Mouse (Mus musculus) cerebellum, adult 2 months (tissue): ENCODE results near the gene Sdk2. TPM values are rescaled to one million over a fixed set of nuclear protein-coding genes. Genes with fewer than 3 reads are reported as not detected.

ENCODE experiments used
- DNase-seq, 2 experiments: peaks; one replicate each; pipeline ENCODE4 v3.0.0; 2021
- H3K27ac ChIP-seq: fragments of 200-500 bp; 2 replicates; pipeline ENCODE4 v1.5.1; 2012; ENCODE audit warnings: low read length, control low read depth, inconsistent platforms; ENCODE audit not compliant: insufficient read depth
- H3K27me3 ChIP-seq: fragments of 200-500 bp; 2 replicates; pipeline ENCODE4 v1.6.1; 2012; ENCODE audit warnings: inconsistent platforms, mild to moderate bottlenecking, low read length, moderate library complexity; ENCODE audit not compliant: control insufficient read depth, insufficient read depth
- H3K4me1 ChIP-seq: fragments of 200-500 bp; 2 replicates; pipeline ENCODE4 v1.6.1; 2011; ENCODE audit warnings: low read length; ENCODE audit not compliant: control insufficient read depth, insufficient read depth
- H3K4me3 ChIP-seq: fragments of 200-500 bp; replicated peaks from 2 replicates; pipeline ENCODE3; 2011; ENCODE audit warnings: mild to moderate bottlenecking, low read depth, low read length, control low read depth; ENCODE audit not compliant: insufficient read depth
- CTCF ChIP-seq: fragments of 200-500 bp; IDR thresholded peaks from 2 replicates; pipeline ENCODE4 v1.5.1; 2011; ENCODE audit warnings: low read depth, mild to moderate bottlenecking, control low read depth, low read length, moderate library complexity, borderline replicate concordance; ENCODE audit not compliant: insufficient read depth
- POLR2A ChIP-seq: fragments of 200-500 bp; IDR thresholded peaks from 2 replicates; pipeline ENCODE4 v1.6.1; 2011; ENCODE audit warnings: low read length, control low read depth, borderline replicate concordance; ENCODE audit not compliant: insufficient read depth
- WGBS: fragments of 180-500 bp; shearing (Covaris S2); methylation state at CpG from one replicate; pipeline ENCODE4 v1.1.7; 2018; 5-methylcytosine and 5-hydroxymethylcytosine counted together
- polyA plus RNA-seq: library from polyadenylated mRNA; depleted of rRNA; stranded (reverse); fragments of >200 nt; gene quantifications from 2 replicates; pipeline ENCODE4 v1.2.3, GENCODE M21; 2012

Gene Sdk2
- polyA plus RNA-seq, 1 experiment, result 3.1 TPM

DNA sequence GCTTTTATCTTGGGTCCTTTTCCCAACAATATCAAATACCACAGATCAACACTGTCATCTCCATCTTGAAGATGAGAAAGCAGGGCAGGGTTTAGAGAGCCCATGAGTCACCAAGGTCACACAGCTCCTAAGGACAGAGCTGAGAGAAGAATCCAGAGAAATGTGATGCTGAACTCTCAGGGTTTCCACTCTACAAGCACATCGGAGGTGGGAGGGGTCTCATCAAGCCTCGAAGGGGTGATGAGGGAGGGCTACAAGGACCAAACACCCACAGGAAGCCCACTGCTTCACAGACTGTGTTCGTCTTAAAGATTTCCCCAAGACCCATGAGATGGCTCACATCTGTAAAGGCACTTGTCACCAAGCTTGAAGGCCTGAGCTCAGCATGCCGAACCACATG lies 320.9 kb downstream of the Sdk2 start:
- no peak overlapping the region for H3K4me3 ChIP-seq
- TF ChIP-seq CTCF (no peak), POLR2A (no peak)
- no peak for DNase-seq
- no peak overlapping the region for H3K27ac ChIP-seq
- no peaks in the 10 kb centered on the region for H3K4me1 ChIP-seq
- WGBS, result 78% methylated on average over 4 of the region's 4 CpGs
- no peaks in the 10 kb centered on the region for H3K27me3 ChIP-seq

DNA sequence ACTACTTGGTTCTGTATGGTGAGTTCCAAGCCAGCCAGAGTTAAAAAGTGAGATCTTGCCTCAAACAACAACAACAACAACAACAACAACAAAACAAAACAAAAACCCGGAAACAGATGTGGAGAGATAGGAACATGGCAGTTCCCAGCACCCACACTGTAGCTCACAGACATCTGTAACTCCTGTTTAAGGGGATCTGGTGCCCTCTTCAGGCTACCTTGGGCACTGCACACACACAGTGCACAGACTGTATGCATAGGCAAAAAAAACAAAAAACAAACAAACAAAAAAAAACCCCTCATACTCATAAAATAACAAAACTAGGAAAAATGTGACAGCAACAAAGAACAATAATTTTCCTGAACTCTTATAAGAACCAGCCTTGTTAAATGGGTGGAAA lies 323.8 kb downstream of the Sdk2 start:
- H3K27ac ChIP-seq, result no peak overlapping the region
- H3K4me1 ChIP-seq, result no peaks in the 10 kb centered on the region
- no peak overlapping the region for H3K4me3 ChIP-seq
- no peak for DNase-seq
- no peaks in the 10 kb centered on the region for H3K27me3 ChIP-seq
- WGBS, result 100% methylated on average over 1 of the region's 1 CpGs
- TF ChIP-seq CTCF (no peak), POLR2A (no peak)

DNA sequence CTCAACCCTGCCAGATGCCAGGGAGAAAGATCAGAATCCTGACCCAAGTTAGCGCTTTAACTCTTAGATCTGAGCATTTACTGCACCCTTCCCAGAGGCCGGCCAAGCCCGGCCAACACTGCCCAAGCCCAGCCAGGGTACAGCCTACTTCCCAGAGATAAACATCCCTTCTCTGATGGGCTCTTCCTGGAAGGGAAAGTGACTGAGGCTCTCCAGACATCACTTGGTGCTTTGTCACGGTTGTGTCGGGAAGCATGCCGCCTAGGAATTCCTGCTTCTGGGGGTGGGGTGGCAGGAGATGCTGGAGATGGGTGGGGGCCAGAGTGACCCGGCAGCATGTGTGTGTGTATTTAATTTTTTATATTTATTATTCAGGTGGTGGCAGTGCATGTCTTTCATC lies 326.7 kb downstream of the Sdk2 start:
- WGBS, result 82% methylated on average over 7 of the region's 7 CpGs
- Histone ChIP-seq H3K4me3 (no peak overlapping the region), H3K27ac (no peak overlapping the region), H3K4me1 (no peaks in the 10 kb centered on the region), H3K27me3 (no peaks in the 10 kb centered on the region)
- no peak for DNase-seq
- TF ChIP-seq POLR2A, result no peak
- TF ChIP-seq CTCF, result no peak

DNA sequence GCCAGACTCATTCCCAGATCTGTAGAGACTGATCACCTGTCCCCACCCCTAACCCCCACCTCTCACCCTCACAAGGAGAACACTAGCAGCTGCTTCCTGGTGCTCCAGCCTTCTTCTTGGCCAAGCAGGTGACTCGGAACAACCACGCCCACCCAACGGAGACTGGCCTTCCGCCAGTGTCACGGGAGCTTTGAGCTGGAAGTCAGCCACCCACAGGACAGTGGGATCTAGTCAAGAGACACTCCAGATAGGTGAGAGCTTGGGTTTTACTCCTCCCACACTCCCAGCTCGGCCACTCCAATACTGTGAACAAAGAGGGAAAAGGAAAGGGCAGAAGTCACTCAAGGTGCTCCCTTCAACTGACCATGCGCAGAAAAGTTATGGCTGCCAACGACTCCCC lies 327.6 kb downstream of the Sdk2 start:
- Histone ChIP-seq H3K4me1 (no peaks in the 10 kb centered on the region), H3K27me3 (no peaks in the 10 kb centered on the region), H3K27ac (no peak overlapping the region), H3K4me3 (no peak overlapping the region)
- DNase-seq, result no peak
- no peak for TF ChIP-seq CTCF
- TF ChIP-seq POLR2A, result no peak
- WGBS, result 59% methylated on average over 8 of the region's 8 CpGs

DNA sequence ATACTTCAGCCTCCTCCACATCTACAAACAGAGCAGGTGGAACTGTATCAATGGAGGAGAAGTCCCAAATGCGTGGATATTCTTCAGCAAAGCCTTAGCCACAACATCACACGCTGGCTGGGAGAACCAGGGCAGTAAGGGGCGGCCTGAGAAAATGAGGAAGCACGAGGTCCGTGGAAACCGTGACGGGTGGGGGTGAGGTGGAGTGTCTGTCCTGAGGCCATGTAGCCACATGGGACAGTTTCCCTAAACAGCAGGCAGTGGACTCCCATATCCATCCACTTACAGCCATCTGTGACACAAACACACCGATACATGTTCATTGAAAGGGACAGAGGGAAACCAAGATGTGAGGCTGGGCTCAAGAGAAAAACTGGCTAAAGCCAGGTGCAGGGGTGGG lies 328.9 kb downstream of the Sdk2 start:
- DNase-seq, result no peak
- TF ChIP-seq POLR2A (no peak), CTCF (no peak)
- Histone ChIP-seq H3K27ac (no peak overlapping the region), H3K4me3 (no peak overlapping the region), H3K27me3 (no peaks in the 10 kb centered on the region), H3K4me1 (no peaks in the 10 kb centered on the region)
- WGBS, result 91% methylated on average over 8 of the region's 8 CpGs

DNA sequence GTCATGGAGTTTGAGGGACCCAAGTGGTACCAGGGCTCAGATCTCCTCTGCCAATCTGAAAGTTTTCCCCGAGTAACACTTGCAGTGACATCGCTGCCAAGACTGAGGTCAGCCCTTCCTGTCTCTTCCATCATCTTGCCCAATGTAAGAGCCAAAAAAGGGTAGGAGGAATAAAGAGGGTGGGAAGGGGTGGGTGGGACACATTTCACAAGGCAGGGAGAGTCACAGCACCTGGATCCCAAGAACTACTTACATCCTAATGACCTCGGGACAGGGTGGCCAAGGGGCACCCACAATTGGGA lies 329.3 kb downstream of the Sdk2 start:
- H3K27ac ChIP-seq, result no peak overlapping the region
- TF ChIP-seq POLR2A (no peak), CTCF (no peak)
- H3K27me3 ChIP-seq, result no peaks in the 10 kb centered on the region
- H3K4me1 ChIP-seq, result no peaks in the 10 kb centered on the region
- 87% methylated on average over 3 of the region's 3 CpGs for WGBS
- DNase-seq, result no peak
- no peak overlapping the region for H3K4me3 ChIP-seq

DNA sequence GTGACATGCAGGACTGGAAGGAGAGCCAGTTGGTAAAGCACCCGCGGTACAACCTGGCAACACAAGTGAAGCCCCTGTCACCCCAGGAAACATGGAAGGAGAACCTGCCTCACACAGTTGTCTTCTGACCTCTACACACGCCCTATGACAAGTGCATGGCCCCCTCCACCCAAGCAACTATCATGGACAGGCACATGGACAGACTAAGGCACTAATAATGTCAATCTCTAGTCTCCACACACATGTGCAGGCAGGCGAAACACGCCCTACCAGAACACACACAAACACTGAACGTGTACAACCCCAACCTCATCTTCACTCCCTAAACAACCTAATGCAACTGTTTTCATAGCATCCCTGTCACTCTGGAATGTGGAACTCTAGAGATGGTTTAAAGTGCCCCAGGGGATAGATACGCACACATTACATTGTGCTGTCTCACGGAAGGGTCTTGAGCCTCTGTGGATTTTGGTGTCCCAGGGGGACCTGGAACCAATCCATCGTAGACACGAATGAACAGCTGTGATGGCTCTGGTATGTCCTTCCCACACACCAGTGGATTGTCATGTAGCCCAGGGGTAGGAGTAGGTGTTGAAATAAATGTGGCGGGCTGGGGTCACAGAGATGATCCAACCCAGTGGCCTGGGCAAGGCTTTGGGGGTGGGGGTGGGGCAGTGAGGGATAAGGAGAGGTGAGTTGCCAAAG lies 329.8 kb downstream of the Sdk2 start:
- H3K27ac ChIP-seq, result no peak overlapping the region
- no peak overlapping the region for H3K4me3 ChIP-seq
- H3K4me1 ChIP-seq, result no peaks in the 10 kb centered on the region
- no peaks in the 10 kb centered on the region for H3K27me3 ChIP-seq
- no peak for DNase-seq
- TF ChIP-seq CTCF (no peak), POLR2A (no peak)
- WGBS, result 83% methylated on average over 11 of the region's 11 CpGs

DNA sequence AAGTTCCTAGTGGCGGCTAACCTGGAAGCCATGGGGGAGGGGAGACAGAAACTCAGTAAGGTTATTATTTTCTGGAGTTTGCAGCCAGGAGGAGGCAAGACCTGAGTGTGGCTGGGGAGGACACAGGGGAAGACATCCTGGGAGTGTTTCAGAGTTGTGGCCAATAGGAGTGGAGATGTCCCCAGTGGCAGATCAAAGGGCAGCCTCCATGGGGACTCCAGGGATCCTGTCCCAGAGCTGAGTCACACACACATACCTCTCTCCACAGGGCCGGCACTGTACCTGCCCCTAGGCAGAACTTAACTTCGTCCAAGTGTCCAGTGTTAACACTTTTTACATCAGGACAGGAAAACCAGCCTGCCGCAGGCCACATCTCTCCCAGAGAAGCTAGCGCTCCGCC lies 331.7 kb downstream of the Sdk2 start:
- no peaks in the 10 kb centered on the region for H3K4me1 ChIP-seq

More for the DNA sequence above, 331.7 kb downstream of the Sdk2 start:
- no peak for DNase-seq
- no peaks in the 10 kb centered on the region for H3K27me3 ChIP-seq
- no peak overlapping the region for H3K27ac ChIP-seq
- H3K4me3 ChIP-seq, result no peak overlapping the region
- TF ChIP-seq CTCF (no peak), POLR2A (no peak)
- 89% methylated on average over 6 of the region's 6 CpGs for WGBS
